Mouse (Mus musculus) frontal cortex, postnatal 25 days (tissue): ENCODE results near the gene Kcnk7.
"Not testable (repeated sequence)": the region's sequence is repeated elsewhere in the genome, so short reads cannot be mapped to it uniquely, and the experiment has no call there.

Experiments
- DNase-seq, 2 experiments: peaks; one replicate each; pipeline ENCODE4 v3.0.0; 2022; ENCODE audit warnings: low spot score in 2 of 2

Kcnk7 gene

GRCm38 (mm10) chr19:5704163-5704800, at the start of gene Kcnk7:
Gene Kcnk7, plus strand, starts transcription at chr19:5704367.
- DNase-seq, result no peak

- DNase-seq, result no peak
These were observed 49.4 kb upstream of the Kcnk7 start for GRCm38 (mm10) chr19:5654720-5655298.

- no peak for DNase-seq
These were observed 43.0 kb upstream of the Kcnk7 start for GRCm38 (mm10) chr19:5660942-5661751.

- no peak for DNase-seq
These were observed 41.9 kb upstream of the Kcnk7 start for GRCm38 (mm10) chr19:5662310-5662709.

GRCm38 (mm10) chr19:5662981-5663913, 40.9 kb upstream of the Kcnk7 start, which contains the start of gene Sipa1:
Gene Sipa1, minus strand, starts transcription at chr19:5663707.
- peak; percentile 47 to 56 for DNase-seq

- no peak for DNase-seq
These were observed 39.4 kb upstream of the Kcnk7 start for GRCm38 (mm10) chr19:5664669-5665257.

GRCm38 (mm10) chr19:5665465-5665864, 38.7 kb upstream of the Kcnk7 start:
- no peak for DNase-seq

- DNase-seq, result no peak
These were observed 37.8 kb upstream of the Kcnk7 start for GRCm38 (mm10) chr19:5666386-5666785.

- no peak for DNase-seq
These were observed 35.8 kb upstream of the Kcnk7 start for GRCm38 (mm10) chr19:5668372-5668771.

GRCm38 (mm10) chr19:5680432-5680831, 23.7 kb upstream of the Kcnk7 start:
- no peak for DNase-seq

GRCm38 (mm10) chr19:5684236-5684635, 19.9 kb upstream of the Kcnk7 start:
- DNase-seq, result no peak

GRCm38 (mm10) chr19:5684985-5685384, 19.2 kb upstream of the Kcnk7 start:
- no peak for DNase-seq

GRCm38 (mm10) chr19:5685431-5685830, 18.7 kb upstream of the Kcnk7 start:
- DNase-seq, result no peak

- no peak for DNase-seq
These were observed 18.3 kb upstream of the Kcnk7 start for GRCm38 (mm10) chr19:5685861-5686260.

GRCm38 (mm10) chr19:5686437-5686836, 17.7 kb upstream of the Kcnk7 start:
- DNase-seq, result no peak

- DNase-seq, result not testable (repeated sequence)
These were observed 17.2 kb upstream of the Kcnk7 start for GRCm38 (mm10) chr19:5686954-5687353.

- no peak for DNase-seq
These were observed 16.4 kb upstream of the Kcnk7 start for GRCm38 (mm10) chr19:5687738-5688137.

- peak; percentile 95 for DNase-seq
These were observed 15.7 kb upstream of the Kcnk7 start, which contains the start of the genes Map3k11 and Pcnx3 for GRCm38 (mm10) chr19:5688200-5689087. Gene Map3k11, plus strand, starts transcription at chr19:5688742. Gene Pcnx3, minus strand, starts transcription at chr19:5688908.

- no peak for DNase-seq
These were observed 15.1 kb upstream of the Kcnk7 start for GRCm38 (mm10) chr19:5689088-5689428.
